Mouse (Mus musculus): ENCODE data around the gene Ate1.

- TF ChIP-seq CTCF (IDR thresholded peaks at IDR 0.05; ENCODE audit: low read depth) (no peak), EP300 (IDR thresholded peaks at IDR 0.05; ENCODE audit: low read depth) (no peak)
Measured at GRCm38 (mm10) chr7:130564596-130564995, 44.4 kb upstream of the Ate1 start.
